8 mouse cellular contexts compared by ENCODE assay signal in genomic region chr4:44233713-44234003, GRCm38 (mm10). TPM values are rescaled to one million over a fixed set of nuclear protein-coding genes. Genes with fewer than 3 reads are reported as not detected.
DNase-seq lines count a peak whose midpoint lies in the region; ATAC-seq lines count a peak whose summit lies in the region.

TSS of gene Rnf38 (minus strand) at chr4:44233789.

- no peaks in the 10 kb centered on the region for H3K27me3 ChIP-seq in kidney, embryonic 14.5 days (ENCODE audit: control insufficient read depth, insufficient read depth, low read length)
- no peaks in the 10 kb centered on the region for H3K27me3 ChIP-seq in megakaryocyte, embryonic 14.5 days (replicated peaks)

- ATAC-seq in kidney, embryonic 14.5 days (ENCODE audit: low FRiP score, low TSS enrichment): no peak
- no peak for ATAC-seq in inflammation-experienced regulatory T-cells, adult 6 months

- no peaks in the 10 kb centered on the region for H3K36me3 ChIP-seq in kidney, embryonic 14.5 days (ENCODE audit: control insufficient read depth, insufficient read depth, low read length)
- no peaks in the 10 kb centered on the region for H3K36me3 ChIP-seq in megakaryocyte, embryonic 14.5 days (replicated peaks; ENCODE audit: low read length)

- DNase-seq in kidney, postnatal 36 days: no peak
- DNase-seq in adrenal gland, postnatal 10 days: no peak
- no peak for DNase-seq in gastrocnemius, adult 8-10 months (ENCODE audit: low spot score in 2 of 2)
- no peak for DNase-seq in urinary bladder, postnatal 25 days (ENCODE audit: low spot score)
- DNase-seq in ovary, postnatal 10 days (ENCODE audit: low spot score): no peak

- H3K4me2 ChIP-seq in kidney, embryonic 14.5 days (replicated peaks; ENCODE audit: low read depth, low read length): peak within 1 kb of the TSS; percentile 78

- H3K27ac ChIP-seq in kidney, embryonic 14.5 days (ENCODE audit: low read depth, low read length): peak within 1 kb of the TSS; percentile 90

- peaks cover 15% of the 10 kb centered on the region; the same call in 1 of the 2 replicates for H3K4me1 ChIP-seq in kidney, embryonic 14.5 days (ENCODE audit: control insufficient read depth, insufficient read depth, low read length)
- peaks cover 29% of the 10 kb centered on the region for H3K4me1 ChIP-seq in megakaryocyte, embryonic 14.5 days

- peak within 1 kb of the TSS; percentile 88 for H3K9ac ChIP-seq in kidney, embryonic 14.5 days (ENCODE audit: low read depth, low read length)

- peak within 1 kb of the TSS; percentile 79 for H3K4me3 ChIP-seq in kidney, embryonic 14.5 days (ENCODE audit: low read length)
- peak within 1 kb of the TSS; percentile 98 for H3K4me3 ChIP-seq in megakaryocyte, embryonic 14.5 days (replicated peaks)

- no peaks in the 10 kb centered on the region for H3K9me3 ChIP-seq in kidney, embryonic 14.5 days (ENCODE audit: control insufficient read depth, low read length)
- H3K9me3 ChIP-seq in megakaryocyte, embryonic 14.5 days: no peaks in the 10 kb centered on the region

- no CpG with 5 or more reads among the region's 61 CpGs for WGBS in kidney, embryonic 14.5 days

RNA-seq across cellular contexts. Expression of gene Rnf38, which starts in this region (rescaled TPM):
- 25.8 and 41.0 TPM in 2 replicates for polyA plus RNA-seq in kidney, embryonic 14.5 days (2014; fragmentation: Nextera tagmentation; extraction: Ambion mirVana)
- total RNA-seq in adrenal gland, postnatal 10 days (2021): 10 to 100 TPM; 33.0 to 49.2 TPM
- total RNA-seq in gastrocnemius, adult 8-10 months (2022): 10 to 100 TPM; 10.5 to 12.9 (median 11.5) TPM
- polyA plus RNA-seq in inflammation-experienced regulatory T-cells, adult 6 months (2017; shearing (Covaris generic)): 10 to 100 TPM; 23.1 to 29.5 (median 27.6) TPM
- polyA plus RNA-seq in megakaryocyte, embryonic 14.5 days (2012; ENCODE audit: insufficient read depth, low replicate concordance): 1.5 and 5.3 TPM in 2 replicates
